Mouse (Mus musculus): ENCODE results near the gene Hif1an. TPM values are rescaled to one million over a fixed set of nuclear protein-coding genes. Genes with fewer than 3 reads are reported as not detected.

The Hif1an gene
- polyA plus RNA-seq, 1 experiment: 31.9 TPM

GRCm38 (mm10) chr19:44578038-44578437 lies 15.4 kb downstream of the Hif1an start:
- H3K4me2 ChIP-seq (ENCODE audit: low read depth): no peak overlapping the region
- H3K27me3 ChIP-seq (ENCODE audit: control insufficient read depth, insufficient read depth, insufficient read length): no peaks in the 10 kb centered on the region
- no peaks in the 10 kb centered on the region for H3K36me3 ChIP-seq (ENCODE audit: control insufficient read depth, insufficient read depth)
- no peak overlapping the region for H3ac ChIP-seq (ENCODE audit: control insufficient read depth, insufficient read length)
- no peak for TF ChIP-seq TCF12 (IDR thresholded peaks at IDR 0.05; ENCODE audit: insufficient read depth, poor library complexity, severe bottlenecking)
- TF ChIP-seq USF1 (IDR thresholded peaks at IDR 0.05; ENCODE audit: low read depth): no peak
- no peak for TF ChIP-seq POLR2A (IDR thresholded peaks at IDR 0.05; ENCODE audit: insufficient read length, low read depth)
- no peak for TF ChIP-seq SRF (IDR thresholded peaks at IDR 0.05; ENCODE audit: control insufficient read depth, insufficient read length, low read depth)
- no peak for TF ChIP-seq MAX (IDR thresholded peaks at IDR 0.05; ENCODE audit: low read depth)
- no peak for TF ChIP-seq REST (IDR thresholded peaks at IDR 0.05; ENCODE audit: insufficient read depth, insufficient read length)
- TF ChIP-seq CEBPB (IDR thresholded peaks at IDR 0.05; ENCODE audit: insufficient read depth, poor library complexity, severe bottlenecking): no peak
- no peak for TF ChIP-seq E2F4 (IDR thresholded peaks at IDR 0.05; ENCODE audit: insufficient read depth)
- no peak for TF ChIP-seq TCF3 (IDR thresholded peaks at IDR 0.05; ENCODE audit: insufficient read length, low read depth)
- no peak for TF ChIP-seq MYOG (IDR thresholded peaks at IDR 0.05; ENCODE audit: control insufficient read depth in 1 of 3, insufficient read depth in 1 of 3, insufficient read length in 2 of 3, low read depth in 2 of 3)
- no peak for TF ChIP-seq POLR2AphosphoS2 (IDR thresholded peaks at IDR 0.05; ENCODE audit: insufficient read length, low read depth)
- no peak for TF ChIP-seq MYOD1 (IDR thresholded peaks at IDR 0.05; ENCODE audit: control insufficient read depth in 1 of 3, insufficient read length in 2 of 3, low read depth in 2 of 3)
- no peaks in the 10 kb centered on the region for H3K79me2 ChIP-seq (ENCODE audit: control insufficient read depth, insufficient read depth)
- H3K4me3 ChIP-seq: no peak overlapping the region

- peaks cover 16% of the 10 kb centered on the region for H3K27me3 ChIP-seq (ENCODE audit: control insufficient read depth, insufficient read depth, insufficient read length)
- H3K4me2 ChIP-seq (ENCODE audit: low read depth): no peak overlapping the region
- no peaks in the 10 kb centered on the region for H3K36me3 ChIP-seq (ENCODE audit: control insufficient read depth, insufficient read depth)
- no peak overlapping the region for H3K4me3 ChIP-seq
- no peaks in the 10 kb centered on the region for H3K79me2 ChIP-seq (ENCODE audit: control insufficient read depth, insufficient read depth)
- H3ac ChIP-seq (ENCODE audit: control insufficient read depth, insufficient read length): no peak overlapping the region
- no peak for TF ChIP-seq POLR2AphosphoS2 (IDR thresholded peaks at IDR 0.05; ENCODE audit: insufficient read length, low read depth)
- no peak for TF ChIP-seq TCF3 (IDR thresholded peaks at IDR 0.05; ENCODE audit: insufficient read length, low read depth)
- no peak for TF ChIP-seq SRF (IDR thresholded peaks at IDR 0.05; ENCODE audit: control insufficient read depth, insufficient read length, low read depth)
- no peak for TF ChIP-seq POLR2A (IDR thresholded peaks at IDR 0.05; ENCODE audit: insufficient read length, low read depth)
- no peak for TF ChIP-seq MYOG (IDR thresholded peaks at IDR 0.05; ENCODE audit: control insufficient read depth in 1 of 3, insufficient read depth in 1 of 3, insufficient read length in 2 of 3, low read depth in 2 of 3)
- TF ChIP-seq USF1 (IDR thresholded peaks at IDR 0.05; ENCODE audit: low read depth): no peak
- TF ChIP-seq TCF12 (IDR thresholded peaks at IDR 0.05; ENCODE audit: insufficient read depth, poor library complexity, severe bottlenecking): no peak
Observed at GRCm38 (mm10) chr19:44582103-44582502, 19.5 kb downstream of the Hif1an start.

- Histone ChIP-seq H3K79me2 (ENCODE audit: control insufficient read depth, insufficient read depth) (no peaks in the 10 kb centered on the region), H3ac (ENCODE audit: control insufficient read depth, insufficient read length) (no peak overlapping the region), H3K4me2 (ENCODE audit: low read depth) (no peak overlapping the region), H3K36me3 (ENCODE audit: control insufficient read depth, insufficient read depth) (no peaks in the 10 kb centered on the region), H3K27me3 (ENCODE audit: control insufficient read depth, insufficient read depth, insufficient read length) (peaks cover 16% of the 10 kb centered on the region), H3K4me3 (no peak overlapping the region)
- TF ChIP-seq TCF12 (IDR thresholded peaks at IDR 0.05; ENCODE audit: insufficient read depth, poor library complexity, severe bottlenecking) (no peak), MYOG (IDR thresholded peaks at IDR 0.05; ENCODE audit: control insufficient read depth in 1 of 3, insufficient read depth in 1 of 3, insufficient read length in 2 of 3, low read depth in 2 of 3) (peak in 1 of 3 experiments; percentile 4), POLR2AphosphoS2 (IDR thresholded peaks at IDR 0.05; ENCODE audit: insufficient read length, low read depth) (peak; percentile 45)
Observed at GRCm38 (mm10) chr19:44582638-44583309, 20.1 kb downstream of the Hif1an start.

GRCm38 (mm10) chr19:44588036-44588435 lies 25.4 kb downstream of the Hif1an start:
- Histone ChIP-seq H3K36me3 (ENCODE audit: control insufficient read depth, insufficient read depth) (no peaks in the 10 kb centered on the region), H3K79me2 (ENCODE audit: control insufficient read depth, insufficient read depth) (no peaks in the 10 kb centered on the region), H3K4me3 (no peak overlapping the region), H3K4me2 (ENCODE audit: low read depth) (no peak overlapping the region), H3K27me3 (ENCODE audit: control insufficient read depth, insufficient read depth, insufficient read length) (peaks cover 46% of the 10 kb centered on the region), H3ac (ENCODE audit: control insufficient read depth, insufficient read length) (no peak overlapping the region)
- TF ChIP-seq REST (IDR thresholded peaks at IDR 0.05; ENCODE audit: insufficient read depth, insufficient read length) (no peak), MYOG (IDR thresholded peaks at IDR 0.05; ENCODE audit: control insufficient read depth in 1 of 3, insufficient read depth in 1 of 3, insufficient read length in 2 of 3, low read depth in 2 of 3) (no peak), E2F4 (IDR thresholded peaks at IDR 0.05; ENCODE audit: insufficient read depth) (no peak), POLR2A (IDR thresholded peaks at IDR 0.05; ENCODE audit: insufficient read length, low read depth) (no peak), USF1 (IDR thresholded peaks at IDR 0.05; ENCODE audit: low read depth) (no peak), SRF (IDR thresholded peaks at IDR 0.05; ENCODE audit: control insufficient read depth, insufficient read length, low read depth) (no peak), CEBPB (IDR thresholded peaks at IDR 0.05; ENCODE audit: insufficient read depth, poor library complexity, severe bottlenecking) (no peak), MAX (IDR thresholded peaks at IDR 0.05; ENCODE audit: low read depth) (no peak), TCF3 (IDR thresholded peaks at IDR 0.05; ENCODE audit: insufficient read length, low read depth) (no peak), TCF12 (IDR thresholded peaks at IDR 0.05; ENCODE audit: insufficient read depth, poor library complexity, severe bottlenecking) (no peak), POLR2AphosphoS2 (IDR thresholded peaks at IDR 0.05; ENCODE audit: insufficient read length, low read depth) (no peak), MYOD1 (IDR thresholded peaks at IDR 0.05; ENCODE audit: control insufficient read depth in 1 of 3, insufficient read length in 2 of 3, low read depth in 2 of 3) (no peak)

Data from myocyte (in vitro differentiated cells).